ENCODE assay signal across 8 mouse cellular contexts in genomic region chr1:134099516-134100235, GRCm38 (mm10). TPM values are rescaled to one million over a fixed set of nuclear protein-coding genes. Genes with fewer than 3 reads are reported as not detected.
DNase-seq lines count a peak whose midpoint lies in the region; ATAC-seq and TF ChIP-seq lines count a peak whose summit lies in the region.

No protein-coding gene starts in this region.

- DNase-seq in thymus, adult 2 months = no peak
- no peak for DNase-seq in thymus, postnatal 25 days
- no peak for DNase-seq in forebrain, embryonic 14.5 days (ENCODE audit: low spot score)
- DNase-seq in kidney, postnatal 0 days (ENCODE audit: low spot score) = peak; percentile 74
- DNase-seq in layer of hippocampus, adult 8-10 months (ENCODE audit: low spot score in 2 of 2) = no peak
- no peak for DNase-seq in thymus, postnatal 0 days (ENCODE audit: low spot score)
- DNase-seq in right cerebral cortex, postnatal 4 days = no peak

- peak overlapping the region; percentile 32; the same call in 1 of the 2 replicates for H3K9ac ChIP-seq in forebrain, embryonic 14.5 days (ENCODE audit: low read length)
- H3K9ac ChIP-seq in kidney, postnatal 0 days (ENCODE audit: low read depth, low read length) = peak overlapping the region; percentile 47
- 0 out of 2 replicates have a peak overlapping the region, but pooled peaks have one; percentile 32 for H3K9ac ChIP-seq in midbrain, embryonic 15.5 days

- H3K4me1 ChIP-seq in thymus, adult 2 months (replicated peaks; ENCODE audit: control insufficient read depth, insufficient read depth, low read length) = peaks cover 52% of the 10 kb centered on the region
- H3K4me1 ChIP-seq in forebrain, embryonic 14.5 days (ENCODE audit: control insufficient read depth, insufficient read depth, low read length) = peaks cover 41% of the 10 kb centered on the region
- peaks cover 56% of the 10 kb centered on the region for H3K4me1 ChIP-seq in kidney, postnatal 0 days (replicated peaks; ENCODE audit: insufficient read depth, low read length)
- H3K4me1 ChIP-seq in midbrain, embryonic 15.5 days = peaks cover 22% of the 10 kb centered on the region

- peak overlapping the region; percentile 69 for H3K4me3 ChIP-seq in thymus, adult 2 months (ENCODE audit: control insufficient read depth, insufficient read depth, low read length)
- peak overlapping the region; percentile 26 for H3K4me3 ChIP-seq in forebrain, embryonic 14.5 days (ENCODE audit: low read depth, low read length)
- H3K4me3 ChIP-seq in kidney, postnatal 0 days (replicated peaks; ENCODE audit: low read depth, low read length) = peak overlapping the region; percentile 21; the same call in 1 of the 2 replicates
- H3K4me3 ChIP-seq in midbrain, embryonic 15.5 days = peak overlapping the region; percentile 36

- no peak for TF ChIP-seq CTCF in thymus, adult 2 months (IDR thresholded peaks at IDR 0.05; ENCODE audit: borderline replicate concordance, control insufficient read depth, extremely low read depth, insufficient read depth, low read length, poor library complexity)
- no peak for TF ChIP-seq CTCF in kidney, postnatal 0 days (IDR thresholded peaks at IDR 0.05; ENCODE audit: low read depth)

- H3K36me3 ChIP-seq in thymus, adult 2 months (ENCODE audit: control insufficient read depth, insufficient read depth, low read length) = no peaks in the 10 kb centered on the region
- H3K36me3 ChIP-seq in forebrain, embryonic 14.5 days (ENCODE audit: control insufficient read depth, insufficient read depth, low read length) = no peaks in the 10 kb centered on the region
- no peaks in the 10 kb centered on the region for H3K36me3 ChIP-seq in kidney, postnatal 0 days (ENCODE audit: insufficient read depth, low read length)
- no peaks in the 10 kb centered on the region for H3K36me3 ChIP-seq in midbrain, embryonic 15.5 days (replicated peaks)

- peak overlapping the region; percentile 69; the same call in 1 of the 2 replicates for H3K27ac ChIP-seq in thymus, adult 2 months (ENCODE audit: control insufficient read depth, insufficient read depth, low read length)
- peak overlapping the region; percentile 63 for H3K27ac ChIP-seq in forebrain, embryonic 14.5 days (ENCODE audit: low read depth, low read length)
- peak overlapping the region; percentile 97 for H3K27ac ChIP-seq in kidney, postnatal 0 days
- H3K27ac ChIP-seq in midbrain, embryonic 15.5 days = peak overlapping the region; percentile 68

- no peaks in the 10 kb centered on the region for H3K27me3 ChIP-seq in thymus, adult 2 months (ENCODE audit: control insufficient read depth, insufficient read depth, low read length)
- H3K27me3 ChIP-seq in forebrain, embryonic 14.5 days (replicated peaks; ENCODE audit: control insufficient read depth, insufficient read depth, low read length) = no peaks in the 10 kb centered on the region
- no peaks in the 10 kb centered on the region for H3K27me3 ChIP-seq in kidney, postnatal 0 days (ENCODE audit: insufficient read depth, low read length)
- no peaks in the 10 kb centered on the region for H3K27me3 ChIP-seq in midbrain, embryonic 15.5 days (replicated peaks)

- no peaks in the 10 kb centered on the region for H3K9me3 ChIP-seq in forebrain, embryonic 14.5 days (replicated peaks; ENCODE audit: control insufficient read depth, low read length)
- H3K9me3 ChIP-seq in kidney, postnatal 0 days (replicated peaks; ENCODE audit: low read length) = no peaks in the 10 kb centered on the region
- no peaks in the 10 kb centered on the region for H3K9me3 ChIP-seq in midbrain, embryonic 15.5 days

- 0 out of 2 replicates have a peak, but pooled peaks have one; percentile 12 for TF ChIP-seq POLR2A in thymus, adult 2 months (IDR thresholded peaks at IDR 0.05; ENCODE audit: control insufficient read depth, extremely low read depth, insufficient read depth, low read length, poor library complexity)

- H3K4me2 ChIP-seq in forebrain, embryonic 14.5 days (ENCODE audit: low read length) = peak overlapping the region; percentile 52
- H3K4me2 ChIP-seq in kidney, postnatal 0 days (ENCODE audit: low read length) = peak overlapping the region; percentile 57
- peak overlapping the region; percentile 72 for H3K4me2 ChIP-seq in midbrain, embryonic 15.5 days

- WGBS in thymus, adult 2 months = 42% methylated on average over 12 of the region's 12 CpGs
- WGBS in forebrain, embryonic 14.5 days = 23% methylated on average over 12 of the region's 12 CpGs
- 9% methylated on average over 12 of the region's 12 CpGs for WGBS in kidney, postnatal 0 days
- WGBS in midbrain, embryonic 15.5 days = 25% methylated on average over 12 of the region's 12 CpGs

- no peak for ATAC-seq in forebrain, embryonic 14.5 days
- ATAC-seq in kidney, postnatal 0 days (replicated peaks; ENCODE audit: low FRiP score, low read depth) = peak; percentile 66
- ATAC-seq in midbrain, embryonic 15.5 days (replicated peaks) = no peak

RNA-seq across cellular contexts. Expression of gene Chit1, which starts 11.4 kb away (rescaled TPM):
- 0.54 and 0.78 TPM in 2 replicates for polyA plus RNA-seq in thymus, adult 2 months (2012; rRNA removed)
- 0.13 TPM in 1 of 2 replicates, not detected in the other for polyA plus RNA-seq in forebrain, embryonic 14.5 days (2014; fragmentation: Nextera tagmentation; extraction: Ambion mirVana)
- polyA plus RNA-seq in kidney, postnatal 0 days (2015; fragmentation: Nextera tagmentation; extraction: Ambion mirVana) = 0.41 and 0.58 TPM in 2 replicates
- 0.09 and 0.10 TPM in 2 replicates for polyA plus RNA-seq in midbrain, embryonic 15.5 days (2015; fragmentation: Nextera tagmentation; extraction: Ambion mirVana)
- under 1 TPM in 1 of 4 experiments, not detected in 3; 0.32 TPM for total RNA-seq in layer of hippocampus, adult 8-10 months (2022)
- 0.72 and 1.1 TPM in 2 replicates for polyA plus RNA-seq in thymus, postnatal 0 days (2015; fragmentation: Nextera tagmentation; extraction: Ambion mirVana)

RNA-seq across cellular contexts. Expression of gene Btg2, which starts 20.8 kb away (rescaled TPM):
- polyA plus RNA-seq in thymus, adult 2 months (2012; rRNA removed) = 432 and 481 TPM in 2 replicates
- 67.3 and 82.6 TPM in 2 replicates for polyA plus RNA-seq in forebrain, embryonic 14.5 days (2014; fragmentation: Nextera tagmentation; extraction: Ambion mirVana)
- polyA plus RNA-seq in kidney, postnatal 0 days (2015; fragmentation: Nextera tagmentation; extraction: Ambion mirVana) = 37.5 and 39.2 TPM in 2 replicates
- polyA plus RNA-seq in midbrain, embryonic 15.5 days (2015; fragmentation: Nextera tagmentation; extraction: Ambion mirVana) = 37.2 and 42.2 TPM in 2 replicates
- total RNA-seq in layer of hippocampus, adult 8-10 months (2022) = 10 to 100 TPM; 14.4 to 18.4 (median 17.3) TPM
- 315 and 335 TPM in 2 replicates for polyA plus RNA-seq in thymus, postnatal 0 days (2015; fragmentation: Nextera tagmentation; extraction: Ambion mirVana)
